Comparison of ENCODE assay signal across 24 mouse cellular contexts in the genomic region with DNA sequence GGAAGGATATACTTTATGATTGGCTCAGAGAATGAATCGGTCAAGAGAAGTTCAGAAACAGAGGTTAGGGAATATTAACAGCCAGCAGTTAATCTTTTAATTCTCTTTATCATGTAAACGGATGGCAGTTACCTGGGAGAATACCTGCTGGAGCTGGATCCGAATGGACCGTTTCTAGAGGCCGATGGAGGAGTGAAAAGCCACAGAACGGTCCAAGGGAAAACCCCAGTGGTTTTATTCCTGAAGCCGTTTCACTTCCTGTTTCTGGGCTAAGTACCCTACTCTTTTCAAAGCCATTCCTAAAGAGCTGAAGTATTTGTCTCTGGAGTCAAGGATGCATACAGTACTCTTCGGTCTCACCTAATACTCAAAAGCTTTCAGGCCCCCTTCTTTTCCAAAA.
"Had no signal": no experiment of that assay in that cellular context is flagged by ENCODE, and none has a peak within 500 bp of the region (broad histone marks: within the 10 kb centered on the region; RNA-seq: fewer than 3 reads in every experiment).

No protein-coding gene starts in this region.

- H3K9me3 ChIP-seq: heart, embryonic 10.5 days; heart, embryonic 12.5 days; hindbrain, embryonic 10.5 days; hindbrain, embryonic 12.5 days; intestine, embryonic 15.5 days; limb, embryonic 10.5 days; limb, embryonic 12.5 days; liver, embryonic 12.5 days had no signal

- DNase-seq: gastrocnemius, postnatal 10 days; gastrocnemius, postnatal 25 days; heart, adult 18-20 months; heart, postnatal 10 days; heart, postnatal 4 days; kidney, adult 18-20 months; kidney, adult 8-10 months; kidney, postnatal 10 days; kidney, postnatal 25 days; kidney, postnatal 4 days had no signal

- H3K27me3 ChIP-seq: heart, embryonic 12.5 days; hindbrain, embryonic 12.5 days; intestine, embryonic 15.5 days; limb, embryonic 12.5 days; liver, embryonic 12.5 days had no signal

- H3K36me3 ChIP-seq: heart, embryonic 10.5 days; heart, embryonic 12.5 days; hindbrain, embryonic 10.5 days; hindbrain, embryonic 12.5 days; intestine, embryonic 15.5 days; limb, embryonic 10.5 days; limb, embryonic 12.5 days; liver, embryonic 12.5 days had no signal

- H3K9ac ChIP-seq: heart, embryonic 12.5 days; hindbrain, embryonic 12.5 days; hindbrain, embryonic 14.5 days; intestine, embryonic 15.5 days; limb, embryonic 12.5 days; liver, embryonic 12.5 days had no signal

- H3K27ac ChIP-seq: heart, embryonic 10.5 days; hindbrain, embryonic 10.5 days; hindbrain, embryonic 12.5 days; hindbrain, embryonic 14.5 days; intestine, embryonic 15.5 days; layer of hippocampus, adult 2 months; left cerebral cortex, adult 2 months; limb, embryonic 10.5 days; limb, embryonic 12.5 days; liver, embryonic 12.5 days had no signal

- H3K4me2 ChIP-seq: heart, embryonic 12.5 days; hindbrain, embryonic 12.5 days; hindbrain, embryonic 14.5 days; intestine, embryonic 15.5 days; limb, embryonic 12.5 days; liver, embryonic 12.5 days had no signal

- H3K4me3 ChIP-seq: heart, embryonic 10.5 days; heart, embryonic 12.5 days; hindbrain, embryonic 10.5 days; hindbrain, embryonic 12.5 days; intestine, embryonic 15.5 days; layer of hippocampus, adult 2 months; left cerebral cortex, adult 2 months; limb, embryonic 10.5 days; limb, embryonic 12.5 days; liver, embryonic 12.5 days had no signal

- ATAC-seq: hindbrain, embryonic 16.5 days; inflammation-experienced regulatory T-cells, adult 6 months; intestine, embryonic 15.5 days; intestine, postnatal 0 days; liver, embryonic 12.5 days had no signal

- H3K4me1 ChIP-seq: hindbrain, embryonic 10.5 days; hindbrain, embryonic 12.5 days; intestine, embryonic 15.5 days; limb, embryonic 10.5 days; limb, embryonic 12.5 days had no signal
